Mouse (Mus musculus) ovary, postnatal 14 days (tissue): ENCODE data around the gene Dmwd.

Experiments
- DNase-seq: peaks from one replicate; pipeline ENCODE4 v3.0.0; 2022; ENCODE audit warnings: low spot score

Gene Dmwd

GRCm38 (mm10) chr7:19075723-19076585, at the start of gene Dmwd:
Gene Dmwd (plus strand): TSS chr7:19076227.
- peak; percentile 89 for DNase-seq

- DNase-seq = no peak
Measured at GRCm38 (mm10) chr7:19028067-19028466, 48.0 kb upstream of the Dmwd start.

GRCm38 (mm10) chr7:19029084-19029653, 46.9 kb upstream of the Dmwd start:
- no peak for DNase-seq

- DNase-seq = no peak
Measured at GRCm38 (mm10) chr7:19031641-19032040, 44.4 kb upstream of the Dmwd start.

GRCm38 (mm10) chr7:19044616-19045015, 31.4 kb upstream of the Dmwd start:
- no peak for DNase-seq

GRCm38 (mm10) chr7:19046286-19047069, 29.5 kb upstream of the Dmwd start:
- DNase-seq = no peak

GRCm38 (mm10) chr7:19048006-19048527, 28.0 kb upstream of the Dmwd start:
- no peak for DNase-seq

- no peak for DNase-seq
Measured at GRCm38 (mm10) chr7:19049252-19049651, 26.8 kb upstream of the Dmwd start.

- DNase-seq = no peak
Measured at GRCm38 (mm10) chr7:19050172-19050571, 25.9 kb upstream of the Dmwd start.

GRCm38 (mm10) chr7:19051161-19051560, 24.9 kb upstream of the Dmwd start:
- no peak for DNase-seq

- no peak for DNase-seq
Measured at GRCm38 (mm10) chr7:19052345-19053135, 23.5 kb upstream of the Dmwd start.

- DNase-seq = no peak
Measured at GRCm38 (mm10) chr7:19053136-19053532, 22.9 kb upstream of the Dmwd start.

GRCm38 (mm10) chr7:19054047-19054776, 21.8 kb upstream of the Dmwd start, which contains the start of gene Rsph6a:
Gene Rsph6a (plus strand): TSS chr7:19054690.
- peak; percentile 39 for DNase-seq

- DNase-seq = no peak
Measured at GRCm38 (mm10) chr7:19054777-19055076, 21.3 kb upstream of the Dmwd start.

- no peak for DNase-seq
Measured at GRCm38 (mm10) chr7:19055108-19055507, 20.9 kb upstream of the Dmwd start.

- no peak for DNase-seq
Measured at GRCm38 (mm10) chr7:19057405-19057804, 18.6 kb upstream of the Dmwd start.

- DNase-seq = no peak
Measured at GRCm38 (mm10) chr7:19065896-19066295, 10.1 kb upstream of the Dmwd start.

- no peak for DNase-seq
Measured at GRCm38 (mm10) chr7:19067063-19067462, 9.0 kb upstream of the Dmwd start.

GRCm38 (mm10) chr7:19067935-19068334, 8.1 kb upstream of the Dmwd start:
- DNase-seq = no peak

GRCm38 (mm10) chr7:19068707-19069106, 7.3 kb upstream of the Dmwd start:
- DNase-seq = peak; percentile 68

GRCm38 (mm10) chr7:19069500-19069899, 6.5 kb upstream of the Dmwd start:
- DNase-seq = no peak
